ENCODE assay signal across 13 mouse cellular contexts in the genomic region with DNA sequence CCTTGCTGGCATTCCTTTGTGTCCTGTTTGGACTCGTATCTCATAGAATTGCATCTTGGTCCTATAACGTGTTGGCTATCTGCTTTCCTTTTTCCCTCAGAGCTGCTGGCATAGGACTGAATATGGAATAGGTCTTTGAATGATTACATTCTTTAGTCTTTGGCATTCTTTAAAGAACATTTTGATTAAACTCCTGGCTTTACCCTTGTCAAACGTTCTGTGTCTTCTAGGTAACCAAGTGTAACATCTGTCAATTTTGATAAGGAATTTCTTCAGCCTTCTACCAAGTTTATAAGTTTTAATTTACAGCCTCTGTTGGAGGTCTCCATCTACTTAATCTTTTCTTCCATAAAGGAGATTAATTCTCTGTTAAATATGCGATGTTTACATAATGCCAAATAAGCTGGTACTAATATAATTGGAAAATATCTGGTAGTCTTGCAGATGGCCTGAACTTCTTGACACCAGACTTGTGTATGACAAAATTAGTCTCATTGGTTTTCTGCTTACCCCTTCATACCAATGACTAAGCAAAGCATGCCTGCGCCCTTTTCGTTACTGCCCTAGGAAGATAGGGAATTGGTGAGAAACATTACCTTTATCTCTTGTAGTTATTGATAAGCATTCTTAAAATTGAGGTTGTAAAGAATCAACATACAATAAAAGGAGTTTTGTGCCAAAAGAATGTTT. TPM values are rescaled to one million over a fixed set of nuclear protein-coding genes. Genes with fewer than 3 reads are reported as not detected.
A peak's percentile ranks its signal among the peaks of the same experiment; 100 is the strongest.
DNase-seq lines count a peak whose midpoint lies in the region; ATAC-seq and TF ChIP-seq lines count a peak whose summit lies in the region.
"Had no signal": no experiment of that assay in that cellular context is flagged by ENCODE, and none has a peak within 500 bp of the region (broad histone marks: within the 10 kb centered on the region; RNA-seq: fewer than 3 reads in every experiment).

No protein-coding gene starts in this region.

- H3K9me3 ChIP-seq in erythroblast, embryonic 14.5 days (ENCODE audit: control insufficient read depth, low read length): peaks cover 16% of the 10 kb centered on the region
- H3K9me3 ChIP-seq in liver, embryonic 12.5 days (replicated peaks): no peaks in the 10 kb centered on the region; the same call in 1 of the 2 replicates
- H3K9me3 ChIP-seq: forebrain, embryonic 12.5 days; hindbrain, embryonic 13.5 days had no signal

- H3K4me3 ChIP-seq in spleen, adult 2 months (ENCODE audit: extremely low read depth, insufficient read depth, insufficient read length): no peak overlapping the region
- H3K4me3 ChIP-seq in erythroblast, embryonic 14.5 days (replicated peaks): peak overlapping the region; percentile 60
- peak overlapping the region; percentile 39 for H3K4me3 ChIP-seq in liver, embryonic 12.5 days
- H3K4me3 ChIP-seq: forebrain, embryonic 12.5 days; hindbrain, embryonic 13.5 days had no signal

- H3K27ac ChIP-seq in spleen, adult 2 months (ENCODE audit: insufficient read depth, low read length): peak overlapping the region; percentile 23; the same call in 1 of the 2 replicates
- peak overlapping the region; percentile 99 for H3K27ac ChIP-seq in liver, embryonic 12.5 days
- H3K27ac ChIP-seq: forebrain, embryonic 12.5 days; hindbrain, embryonic 13.5 days had no signal

- peaks cover 3% of the 10 kb centered on the region; the same call in 1 of the 2 replicates for H3K36me3 ChIP-seq in spleen, adult 2 months (ENCODE audit: control insufficient read depth, insufficient read depth, low read length)
- peaks cover 73% of the 10 kb centered on the region for H3K36me3 ChIP-seq in erythroblast, embryonic 14.5 days (ENCODE audit: control insufficient read depth)
- peaks cover 44% of the 10 kb centered on the region for H3K36me3 ChIP-seq in liver, embryonic 12.5 days
- H3K36me3 ChIP-seq: forebrain, embryonic 12.5 days had no signal

- DNase-seq in spleen, adult 2 months (ENCODE audit: low read depth in 1 of 2, low spot score in 2 of 2): no peak
- DNase-seq in spleen, adult 18-20 months: no peak
- DNase-seq in left cerebral cortex, adult 11 months (ENCODE audit: low spot score): no peak
- no peak for DNase-seq in thymus, postnatal 0 days (ENCODE audit: low spot score)
- DNase-seq in left cerebral cortex, adult 8-10 months (ENCODE audit: low spot score in 2 of 2): no peak
- DNase-seq: cerebellum, postnatal 36 days; lung, adult 2 months; right cerebral cortex, adult 18-20 months had no signal

- ATAC-seq in liver, embryonic 12.5 days: peak; percentile 87

- peak overlapping the region; percentile 59 for H3K4me2 ChIP-seq in liver, embryonic 12.5 days
- H3K4me2 ChIP-seq: forebrain, embryonic 12.5 days; hindbrain, embryonic 13.5 days had no signal

- H3K4me1 ChIP-seq in spleen, adult 2 months (ENCODE audit: control insufficient read depth, insufficient read depth, insufficient read length): no peaks in the 10 kb centered on the region
- peaks cover 88% of the 10 kb centered on the region for H3K4me1 ChIP-seq in erythroblast, embryonic 14.5 days (ENCODE audit: control insufficient read depth)
- peaks cover 58% of the 10 kb centered on the region for H3K4me1 ChIP-seq in liver, embryonic 12.5 days
- H3K4me1 ChIP-seq: forebrain, embryonic 12.5 days; hindbrain, embryonic 13.5 days had no signal

- WGBS in spleen, adult 2 months: 87% methylated on average over 6 of the region's 6 CpGs
- WGBS in liver, embryonic 12.5 days (ENCODE audit: insufficient replicate concordance): 33% methylated on average over 6 of the region's 6 CpGs

- TF ChIP-seq CTCF in spleen, adult 2 months (IDR thresholded peaks at IDR 0.05; ENCODE audit: extremely low read depth, insufficient read depth, insufficient read length, insufficient replicate concordance): no peak

- no peaks in the 10 kb centered on the region for H3K27me3 ChIP-seq in spleen, adult 2 months (ENCODE audit: control insufficient read depth, insufficient read depth, low read length)
- no peaks in the 10 kb centered on the region for H3K27me3 ChIP-seq in erythroblast, embryonic 14.5 days (ENCODE audit: control insufficient read depth)
- no peaks in the 10 kb centered on the region for H3K27me3 ChIP-seq in liver, embryonic 12.5 days (replicated peaks)
- H3K27me3 ChIP-seq: forebrain, embryonic 12.5 days; hindbrain, embryonic 13.5 days; Patski had no signal

- TF ChIP-seq POLR2A in spleen, adult 2 months (IDR thresholded peaks at IDR 0.05; ENCODE audit: low read depth, low read length): no peak

- H3K9ac ChIP-seq in liver, embryonic 12.5 days: peak overlapping the region; percentile 65
- H3K9ac ChIP-seq: forebrain, embryonic 12.5 days; hindbrain, embryonic 13.5 days had no signal

RNA-seq across cellular contexts. Expression of a gene that starts 36.9 kb away (rescaled TPM):
- 6.3 and 6.7 TPM in 2 replicates for polyA plus RNA-seq in spleen, adult 2 months (2012; rRNA removed)
- 6.2 and 6.4 TPM in 2 replicates for polyA plus RNA-seq in erythroblast, embryonic 14.5 days (2012)
- 22.4 and 23.0 TPM in 2 replicates for polyA plus RNA-seq in liver, embryonic 12.5 days (2016; fragmentation: Nextera tagmentation; extraction: Ambion mirVana)
- polyA plus RNA-seq in thymus, postnatal 0 days (2015; fragmentation: Nextera tagmentation; extraction: Ambion mirVana): 17.1 and 18.5 TPM in 2 replicates
- 1 to 10 TPM; 6.4 to 7.5 (median 6.9) TPM for total RNA-seq in left cerebral cortex, adult 8-10 months (2022)

RNA-seq across cellular contexts. Expression of a gene that starts 38.0 kb away (rescaled TPM):
- polyA plus RNA-seq in spleen, adult 2 months (2012; rRNA removed): 20.7 and 27.5 TPM in 2 replicates
- polyA plus RNA-seq in erythroblast, embryonic 14.5 days (2012): 0.34 and 0.97 TPM in 2 replicates
- 7.1 and 7.8 TPM in 2 replicates for polyA plus RNA-seq in liver, embryonic 12.5 days (2016; fragmentation: Nextera tagmentation; extraction: Ambion mirVana)
- 10.6 and 11.4 TPM in 2 replicates for polyA plus RNA-seq in thymus, postnatal 0 days (2015; fragmentation: Nextera tagmentation; extraction: Ambion mirVana)
- total RNA-seq in left cerebral cortex, adult 8-10 months (2022): 10 to 100 TPM; 65.2 to 71.3 (median 70.6) TPM
